Mouse (Mus musculus) yolk sac, embryonic 10.5 days (tissue): ENCODE measurements at regions not wholly inside any gene's neighbourhood (a gene's known extent, or its start where the extent isn't known, plus 50 kb on each side); places are given as distances from the start of the nearest gene placed in this dataset.

Source experiments
- DNase-seq: peaks from one replicate; pipeline ENCODE4 v3.0.0-alpha.2; 2017; ENCODE audit warnings: low spot score

GRCm38 (mm10) chr1:67789371-67789770, 666.5 kb downstream of the Cps1 start:
- DNase-seq, result no peak

DNA sequence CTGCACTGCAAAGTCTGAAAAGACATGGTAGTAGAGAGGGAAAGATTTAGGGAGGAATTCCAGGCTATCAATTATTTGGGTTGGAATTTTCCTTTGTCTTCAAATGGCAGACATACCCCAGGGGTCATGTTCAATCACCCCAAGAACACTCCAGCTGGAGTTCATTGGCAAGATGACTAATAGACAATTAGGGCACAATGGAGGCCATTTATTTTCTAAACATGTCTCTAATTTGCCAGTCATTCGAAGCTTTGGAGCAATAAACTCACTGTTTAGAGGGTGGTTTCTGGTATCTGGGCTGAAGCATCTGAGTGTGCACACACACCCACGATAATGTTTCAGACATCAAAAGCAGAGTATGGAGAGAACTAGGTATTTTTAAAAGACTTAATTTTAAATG, 672.2 kb downstream of the Cps1 start:
- no peak for DNase-seq

DNA sequence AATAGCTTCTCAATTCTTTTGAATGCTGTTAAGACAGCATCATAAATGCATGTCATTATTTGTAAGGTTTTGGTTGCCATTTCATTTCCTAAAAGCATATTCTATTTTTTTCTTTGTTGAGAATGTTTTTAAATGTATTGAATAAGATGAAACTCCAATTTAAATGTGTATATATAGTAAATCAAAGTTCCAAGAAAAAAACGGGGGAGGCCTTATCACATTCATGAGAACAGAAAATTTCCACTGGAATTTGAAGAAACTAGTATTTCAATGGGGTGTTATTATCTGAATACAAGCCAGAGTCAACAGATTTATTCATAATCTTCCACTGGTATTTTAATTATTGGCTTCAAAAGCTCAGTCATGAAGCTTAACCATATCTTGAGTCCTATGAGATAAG, 672.7 kb downstream of the Cps1 start:
- DNase-seq, result no peak

DNA sequence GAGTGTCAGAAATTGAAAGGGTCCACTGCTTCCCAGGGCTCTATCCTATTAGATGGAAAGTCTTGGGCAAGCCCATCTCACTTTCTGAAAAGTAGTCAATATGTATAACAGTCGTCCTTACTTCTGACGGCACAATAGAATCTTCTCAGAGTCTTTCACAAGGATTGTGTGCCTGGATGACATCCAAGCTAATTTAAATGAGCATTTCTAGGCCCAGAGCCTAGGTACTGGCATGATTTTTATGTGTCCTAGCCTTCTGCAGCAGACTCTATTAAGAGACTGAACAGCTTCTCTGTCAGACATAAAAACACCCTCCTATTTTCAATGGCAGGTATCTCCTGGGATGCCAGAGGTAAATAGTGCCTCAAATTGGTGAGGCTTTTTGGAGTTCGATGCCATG, 680.5 kb downstream of the Cps1 start:
- DNase-seq, result no peak

GRCm38 (mm10) chr1:67820092-67820491, 697.3 kb downstream of the Cps1 start:
- DNase-seq, result no peak

DNA sequence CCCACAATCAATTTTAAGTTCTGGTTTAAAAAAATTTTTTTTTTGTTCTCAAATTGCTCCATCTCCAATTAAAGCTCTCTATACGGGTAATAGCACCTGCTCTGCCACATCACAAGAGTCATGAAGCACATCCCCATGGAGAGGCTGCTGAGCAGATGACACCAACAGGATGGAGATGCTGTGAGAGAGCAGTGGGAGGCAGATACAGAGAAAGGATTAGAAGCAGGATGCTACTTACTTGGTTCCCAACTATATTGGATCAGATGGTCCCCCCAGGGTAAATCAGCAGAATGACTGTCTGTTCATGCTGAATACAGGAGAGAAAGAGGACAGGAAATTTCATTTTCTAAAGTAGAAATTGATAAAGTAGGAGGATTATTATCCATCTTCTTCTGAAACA, 725.2 kb downstream of the Cps1 start:
- no peak for DNase-seq

GRCm38 (mm10) chr1:67893510-67893909, 770.7 kb downstream of the Cps1 start:
- no peak for DNase-seq

DNA sequence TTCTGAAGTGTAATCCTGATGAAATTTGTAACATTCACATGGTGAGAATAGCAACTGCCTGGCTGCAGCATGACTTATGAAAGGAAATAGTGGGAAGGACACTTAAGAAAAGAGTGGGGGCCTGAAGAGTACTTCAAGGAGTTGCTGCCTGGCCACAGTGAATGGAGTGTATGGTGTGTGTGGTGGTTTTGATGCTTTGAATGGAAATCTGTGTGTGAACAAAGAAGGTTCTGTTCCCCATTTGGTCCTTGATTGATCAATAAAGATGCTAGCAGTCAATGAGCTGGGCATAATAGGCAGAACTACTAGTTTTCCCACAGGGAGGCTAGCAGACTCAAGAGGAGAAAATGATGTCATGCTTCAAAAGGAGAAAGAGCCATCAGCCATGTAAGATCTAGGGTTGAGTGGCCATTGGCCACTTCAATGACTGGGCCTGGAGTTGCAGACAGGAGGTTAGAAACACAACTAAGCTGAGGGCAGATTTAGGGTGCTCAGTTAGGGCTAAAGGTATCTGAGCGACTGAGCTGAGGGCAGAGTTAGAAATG, 772.0 kb downstream of the Cps1 start:
- no peak for DNase-seq

DNA sequence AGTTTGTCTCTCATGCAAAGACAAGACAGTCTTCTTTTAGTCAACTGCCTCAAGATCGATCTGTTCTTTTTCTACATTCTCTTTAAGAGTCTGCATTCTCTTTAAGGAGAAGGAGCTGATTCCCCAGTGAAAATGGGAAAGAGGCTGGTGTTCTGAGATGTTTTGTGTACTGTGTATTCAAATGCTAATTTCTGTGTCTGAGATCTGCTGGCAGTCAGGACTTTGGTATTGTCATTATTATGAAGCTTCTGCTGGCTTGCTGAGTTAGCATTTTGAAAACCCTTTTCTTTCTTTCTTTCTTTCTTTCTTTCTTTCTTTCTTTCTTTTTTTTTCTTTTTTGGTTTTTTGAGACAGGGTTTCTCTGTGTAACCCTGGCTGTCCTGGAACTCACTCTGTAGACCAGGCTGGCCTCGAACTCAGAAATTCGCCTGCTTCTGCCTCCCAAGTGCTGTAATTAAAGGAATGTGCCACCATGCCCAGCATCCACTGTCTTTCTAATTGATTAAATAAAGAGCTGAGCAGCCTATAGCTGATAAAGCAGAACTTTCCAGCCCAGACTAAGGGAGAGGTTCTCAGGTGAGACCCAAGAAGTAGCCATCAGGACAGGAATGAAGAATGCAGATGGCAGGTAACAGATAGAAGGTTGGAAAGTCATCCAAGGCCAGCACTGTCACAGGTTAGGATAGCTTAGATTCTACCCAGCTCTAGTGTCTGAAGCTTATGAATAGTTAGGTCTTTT, 813.1 kb downstream of the Cps1 start:
- no peak for DNase-seq

DNA sequence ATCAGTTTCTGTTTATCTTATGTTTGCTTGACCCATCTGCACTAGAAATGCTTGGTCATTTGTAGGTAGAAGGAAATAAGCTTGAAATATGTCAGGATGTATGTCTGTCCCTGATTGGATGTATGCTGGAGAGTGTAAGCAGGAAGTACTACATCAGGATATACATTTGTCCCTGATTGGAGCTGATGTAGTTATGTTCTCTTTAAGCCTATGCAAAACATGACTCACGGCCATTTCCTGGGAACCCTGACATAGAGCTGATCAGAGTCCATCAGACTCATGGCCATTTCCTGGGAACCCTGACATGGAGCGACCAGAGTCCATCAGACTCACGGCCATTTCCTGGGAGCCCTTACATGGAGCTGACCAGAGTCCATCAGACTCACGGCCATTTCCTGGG, 858.6 kb downstream of the Cps1 start:
- DNase-seq, result peak; percentile 3
